Mouse (Mus musculus) liver, embryonic 16.5 days (tissue): ENCODE data around the gene Klf1. TPM values are rescaled to one million over a fixed set of nuclear protein-coding genes. Genes with fewer than 3 reads are reported as not detected.
A peak's percentile ranks its signal among the peaks of the same experiment; 100 is the strongest.

Source experiments
- ATAC-seq: fragments of 200-750 bp; cut with Nextera tagmentation; 2 replicates; pipeline ENCODE4 v1.8.0; 2017; ENCODE audit warnings: low read depth, mild to moderate bottlenecking, moderate number of reproducible peaks, moderate library complexity
- H3K27ac ChIP-seq: fragments of 300-500 bp; sonication (generic); 2 replicates; pipeline ENCODE4 v1.5.1; 2014; ENCODE audit warnings: mild to moderate bottlenecking, low read length
- H3K27me3 ChIP-seq: fragments of 300-500 bp; sonication (generic); 2 replicates; pipeline ENCODE4 v1.6.1; 2014; ENCODE audit warnings: low read depth, low read length, mixed read lengths; ENCODE audit not compliant: control insufficient read depth, insufficient read depth
- H3K36me3 ChIP-seq: fragments of 300-500 bp; sonication (generic); 2 replicates; pipeline ENCODE4 v1.6.1; 2014; ENCODE audit warnings: mild to moderate bottlenecking; ENCODE audit not compliant: control insufficient read depth, insufficient read depth
- H3K4me1 ChIP-seq: fragments of 300-500 bp; sonication (generic); 2 replicates; pipeline ENCODE4 v1.6.1; 2014; ENCODE audit warnings: low read depth, low read length, mixed read lengths; ENCODE audit not compliant: control insufficient read depth
- H3K4me2 ChIP-seq: fragments of 300-500 bp; sonication (generic); 2 replicates; pipeline ENCODE4 v1.6.1; 2014; ENCODE audit warnings: low read depth, low read length, mixed read lengths
- H3K4me3 ChIP-seq: fragments of 300-500 bp; sonication (generic); 2 replicates; pipeline ENCODE4 v1.5.1; 2014; ENCODE audit warnings: low read depth, mild to moderate bottlenecking, low read length
- H3K9ac ChIP-seq: fragments of 300-500 bp; sonication (generic); 2 replicates; pipeline ENCODE4 v1.6.1; 2014; ENCODE audit warnings: low read depth, low read length
- H3K9me3 ChIP-seq: fragments of 300-500 bp; sonication (generic); replicated peaks from 2 replicates; pipeline ENCODE4 v1.6.1; 2016; ENCODE audit warnings: low read length; ENCODE audit not compliant: control insufficient read depth
- WGBS: fragments of 180-500 bp; shearing (Covaris S2); extraction: QIAGEN DNeasy Blood & Tissue Kit; methylation state at CpG from one replicate; pipeline ENCODE4 v1.1.7; 2014; ENCODE audit not compliant: insufficient replicate concordance; 5-methylcytosine and 5-hydroxymethylcytosine counted together
- polyA plus RNA-seq: library from polyadenylated mRNA; unstranded; fragments of >200 nt; fragmentation: Nextera tagmentation; extraction: Ambion mirVana; gene quantifications from 2 replicates; pipeline ENCODE4 v1.2.1, GENCODE M21; 2015

The Klf1 gene
- polyA plus RNA-seq, 1 experiment from 2014 or later: 409 TPM

DNA sequence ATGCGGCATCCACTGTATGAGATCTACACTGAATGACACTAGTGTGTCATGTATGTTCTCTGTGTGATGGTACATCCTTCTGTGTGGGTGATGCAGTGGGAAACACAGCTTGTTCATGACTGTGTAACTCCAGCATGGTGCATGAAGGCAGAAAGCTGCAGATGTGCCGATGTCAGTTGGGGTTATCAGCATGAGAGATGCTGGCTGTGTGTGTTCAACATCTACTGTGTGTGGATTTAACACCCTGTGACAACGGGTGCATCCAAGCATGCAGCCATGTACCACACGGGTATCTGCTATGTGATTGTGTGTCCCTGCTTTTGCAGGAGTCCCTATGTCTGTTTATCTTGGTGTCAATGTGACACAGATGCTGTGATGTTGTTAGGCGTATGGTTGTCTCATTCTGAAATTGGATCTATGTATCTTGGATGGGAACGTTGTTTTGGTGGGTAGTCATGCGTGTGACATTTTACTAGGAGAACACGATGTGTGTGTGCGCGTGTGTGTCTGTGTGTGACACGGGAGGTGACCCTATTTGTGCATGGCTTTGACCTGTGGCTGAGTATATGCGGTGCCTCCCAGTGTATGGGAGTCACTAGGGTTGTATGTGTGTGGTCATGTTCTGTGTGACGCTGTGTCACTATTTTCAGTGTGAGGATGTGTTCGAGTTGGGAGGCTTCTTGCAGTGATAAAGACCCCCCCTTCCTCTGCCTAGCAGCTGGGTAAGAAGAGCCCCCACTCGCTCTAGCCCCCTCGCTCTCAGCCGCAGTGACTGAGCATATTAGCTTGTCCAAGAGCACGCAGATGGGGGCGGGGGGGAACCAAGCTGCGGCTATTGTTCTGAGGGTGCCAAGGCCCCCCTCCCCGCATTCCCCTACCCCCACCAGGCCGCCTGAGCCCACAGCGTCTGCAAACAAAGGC is 34.6 kb downstream of the Klf1 start:
- peaks cover 71% of the 10 kb centered on the region for H3K27me3 ChIP-seq
- WGBS: 20% methylated on average over 23 of the region's 23 CpGs

GRCm38 (mm10) chr8:84936962-84937546 is 35.3 kb downstream of the Klf1 start, which contains the start of gene Mast1:
Gene Mast1, minus strand, starts transcription at chr8:84937359.
- peak within 1 kb of the TSS; percentile 51 for H3K4me3 ChIP-seq
- peak; percentile 54; the same call in 1 of the 2 replicates for ATAC-seq
- peaks cover 69% of the 10 kb centered on the region for H3K27me3 ChIP-seq
- H3K9ac ChIP-seq: no peak within 1 kb of the TSS
- peak within 1 kb of the TSS; percentile 74 for H3K4me2 ChIP-seq
- H3K9me3 ChIP-seq: no peaks in the 10 kb centered on the region
- no peak within 1 kb of the TSS for H3K27ac ChIP-seq
- H3K4me1 ChIP-seq: peaks cover 17% of the 10 kb centered on the region
- H3K36me3 ChIP-seq: no peaks in the 10 kb centered on the region
- under 1% methylated on average over 49 of the region's 50 CpGs for WGBS

More for the DNA sequence above, 34.6 kb downstream of the Klf1 start:
- Histone ChIP-seq H3K4me2 (peak overlapping the region; percentile 74), H3K4me1 (peaks cover 17% of the 10 kb centered on the region), H3K4me3 (peak overlapping the region; percentile 51), H3K36me3 (no peaks in the 10 kb centered on the region), H3K9me3 (no peaks in the 10 kb centered on the region), H3K27ac (no peak overlapping the region), H3K9ac (no peak overlapping the region)
- ATAC-seq: no peak

DNA sequence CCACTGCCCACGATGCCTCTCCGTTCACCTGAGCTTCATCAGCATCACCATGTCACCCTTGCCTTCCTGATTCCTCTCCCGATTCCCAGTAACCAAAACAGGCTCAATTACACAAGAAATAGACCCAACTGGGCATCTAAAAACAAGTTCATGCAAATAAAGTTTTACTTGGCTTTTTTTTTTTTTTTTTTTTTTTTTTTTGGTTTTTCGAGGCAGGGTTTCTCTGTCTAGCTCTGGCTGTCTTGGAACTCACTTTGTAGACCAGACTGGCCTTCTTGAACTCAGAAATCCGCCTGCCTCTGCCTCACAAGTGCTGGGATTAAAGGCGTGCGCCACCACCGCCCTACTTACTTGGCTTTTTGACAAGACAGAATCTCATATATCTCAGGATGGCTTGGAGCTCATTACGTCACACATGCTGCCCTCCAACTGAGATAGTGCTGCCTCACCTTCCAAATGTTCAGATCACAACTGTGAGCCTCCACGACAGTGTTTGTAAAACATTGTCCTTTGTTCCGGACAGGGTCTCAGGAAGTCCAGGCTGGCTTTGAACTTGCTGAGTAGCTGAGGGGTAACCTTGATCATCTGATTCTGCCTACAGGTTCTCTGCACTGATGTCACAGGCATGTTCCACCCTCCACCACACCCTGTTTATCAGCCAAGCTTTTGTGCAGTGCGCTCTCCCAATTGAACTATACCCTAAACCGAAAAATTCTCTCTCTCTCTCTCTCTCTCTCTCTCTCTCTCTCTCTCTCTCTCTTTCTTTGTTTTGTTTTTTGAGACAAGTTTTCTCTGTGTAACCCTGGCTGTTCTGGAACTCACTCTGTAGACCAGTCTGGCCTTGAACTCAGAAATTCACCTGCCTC is 36.1 kb downstream of the Klf1 start:
- Histone ChIP-seq H3K4me3 (no peak overlapping the region), H3K9ac (no peak overlapping the region), H3K27ac (no peak overlapping the region), H3K36me3 (no peaks in the 10 kb centered on the region), H3K9me3 (no peaks in the 10 kb centered on the region), H3K4me2 (no peak overlapping the region), H3K4me1 (peaks cover 17% of the 10 kb centered on the region), H3K27me3 (peaks cover 64% of the 10 kb centered on the region)
- no peak for ATAC-seq
- 48% methylated on average over 13 of the region's 13 CpGs for WGBS

DNA sequence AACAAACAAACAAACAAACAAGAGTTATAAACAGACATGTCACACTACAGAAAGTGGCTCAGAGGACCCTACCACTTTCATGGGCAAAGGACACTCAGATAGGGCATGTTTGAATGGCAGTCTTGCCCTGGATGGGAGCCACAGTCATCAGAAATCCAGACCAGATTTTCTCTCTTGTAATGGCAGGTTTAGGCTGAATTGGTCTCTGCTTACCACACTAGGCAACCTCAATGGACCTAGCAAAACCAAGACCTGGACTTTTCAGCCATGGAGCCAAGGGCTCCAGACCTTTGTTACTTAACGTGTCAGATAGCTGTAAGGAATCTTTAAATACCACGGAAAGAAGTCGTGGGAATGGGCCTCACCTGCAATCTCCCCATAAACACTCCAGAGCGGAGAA is 42.0 kb downstream of the Klf1 start:
- no peak overlapping the region for H3K4me2 ChIP-seq
- H3K27me3 ChIP-seq: peaks cover 69% of the 10 kb centered on the region
- H3K27ac ChIP-seq: no peak overlapping the region
- no peaks in the 10 kb centered on the region for H3K36me3 ChIP-seq
- peaks cover 13% of the 10 kb centered on the region for H3K4me1 ChIP-seq
- no peak overlapping the region for H3K9ac ChIP-seq
- H3K4me3 ChIP-seq: no peak overlapping the region
- H3K9me3 ChIP-seq: no peaks in the 10 kb centered on the region
- no peak for ATAC-seq
- WGBS: 17% methylated on average over 4 of the region's 4 CpGs

DNA sequence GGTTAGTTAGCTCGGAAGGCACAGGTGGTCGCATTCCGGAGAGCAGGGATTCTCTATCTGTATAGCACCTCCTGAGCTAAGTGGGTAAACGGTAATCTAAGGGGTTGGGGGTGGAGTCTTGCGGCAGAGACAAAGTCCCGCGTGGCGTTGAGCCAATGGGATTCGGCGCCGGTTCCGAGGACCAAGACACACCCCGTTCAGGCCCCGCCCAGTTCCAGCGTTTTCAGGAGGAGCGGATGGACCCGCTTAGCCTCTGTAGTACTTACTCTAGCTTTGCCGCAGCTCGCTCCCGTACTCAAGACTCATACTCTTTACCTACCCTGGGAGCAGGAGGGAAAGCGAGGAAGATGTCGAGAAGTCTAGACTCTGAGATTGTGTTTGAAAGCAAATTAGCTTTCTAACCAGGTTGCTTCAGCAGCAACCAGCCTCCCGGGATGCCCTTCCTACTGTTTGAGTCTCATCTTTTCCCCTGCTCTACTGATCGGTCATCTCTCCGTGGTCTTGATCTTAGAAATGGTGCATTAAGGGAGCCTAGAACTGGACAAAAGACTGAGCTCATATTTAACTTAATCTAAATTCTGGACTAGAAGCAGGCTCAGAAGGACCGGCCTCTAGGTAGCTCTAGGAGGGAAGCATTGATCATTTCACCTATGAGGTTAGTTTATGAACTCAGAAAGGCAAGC is 42.9 kb downstream of the Klf1 start:
- Histone ChIP-seq H3K4me1 (peaks cover 13% of the 10 kb centered on the region), H3K4me2 (peak overlapping the region; percentile 17), H3K36me3 (no peaks in the 10 kb centered on the region), H3K9me3 (no peaks in the 10 kb centered on the region), H3K27me3 (peaks cover 66% of the 10 kb centered on the region), H3K27ac (no peak overlapping the region), H3K9ac (no peak overlapping the region), H3K4me3 (peak overlapping the region; percentile 9; the same call in 1 of the 2 replicates)
- ATAC-seq: peak; percentile 83
- 3% methylated on average over 26 of the region's 26 CpGs for WGBS

DNA sequence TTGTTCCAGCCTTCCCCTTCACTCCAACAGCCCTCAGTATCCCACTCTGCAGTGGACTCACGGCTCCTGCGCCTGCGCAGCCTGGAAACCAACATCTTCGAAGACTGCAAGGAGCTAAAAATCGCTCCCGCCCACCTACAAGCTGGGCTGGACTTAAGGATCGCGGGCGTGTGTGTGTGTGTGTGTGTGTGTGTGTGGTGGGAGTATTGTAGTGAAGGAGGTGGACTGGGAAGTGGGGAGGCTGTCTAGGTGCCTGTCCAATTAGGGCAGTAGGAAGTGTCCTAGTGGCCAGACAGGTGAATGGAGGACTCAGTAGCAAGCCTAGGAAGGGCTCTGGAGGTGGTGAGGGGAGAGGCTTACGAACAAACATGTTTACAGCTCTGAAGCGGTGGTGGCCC is 43.5 kb downstream of the Klf1 start:
- Histone ChIP-seq H3K4me3 (no peak overlapping the region), H3K27ac (no peak overlapping the region), H3K4me2 (no peak overlapping the region), H3K9ac (no peak overlapping the region), H3K4me1 (peaks cover 13% of the 10 kb centered on the region), H3K27me3 (peaks cover 70% of the 10 kb centered on the region), H3K36me3 (no peaks in the 10 kb centered on the region), H3K9me3 (no peaks in the 10 kb centered on the region)
- ATAC-seq: no peak
- WGBS: 8% methylated on average over 11 of the region's 11 CpGs

- H3K27ac ChIP-seq: no peak overlapping the region
- peak overlapping the region; percentile 36 for H3K4me2 ChIP-seq
- H3K9ac ChIP-seq: no peak overlapping the region
- WGBS: under 1% methylated on average over 38 of the region's 67 CpGs
- H3K4me3 ChIP-seq: peak overlapping the region; percentile 24
- H3K9me3 ChIP-seq: no peaks in the 10 kb centered on the region
- H3K27me3 ChIP-seq: peaks cover 76% of the 10 kb centered on the region
- no peak for ATAC-seq
- peaks cover 13% of the 10 kb centered on the region for H3K4me1 ChIP-seq
- H3K36me3 ChIP-seq: no peaks in the 10 kb centered on the region
These were observed 44.2 kb downstream of the Klf1 start for GRCm38 (mm10) chr8:84945633-84946527.
